Mouse (Mus musculus): ENCODE data around the gene Trappc6b. TPM values are rescaled to one million over a fixed set of nuclear protein-coding genes. Genes with fewer than 3 reads are reported as not detected.

The Trappc6b gene
- polyA plus RNA-seq (2014; fragmentation: Illumina TruSeq; extraction: RNeasy Lipid Tissue Mini Kit (QIAGEN cat#74804); ENCODE audit: low read depth, low replicate concordance), result 145 TPM

GRCm38 (mm10) chr12:59060993-59061595 lies at the start of gene Trappc6b:
TSS of gene Trappc6b (minus strand) at chr12:59061472.

GRCm38 (mm10) chr12:59095104-59096025 lies 34.1 kb upstream of the Trappc6b start, which contains the start of gene Mia2:
TSS of gene Mia2 (plus strand) at chr12:59095799.

GRCm38 (mm10) chr12:59066448-59067077 lies 5.3 kb upstream of the Trappc6b start, which contains the start of gene Pnn:
TSS of gene Pnn (plus strand) at chr12:59066884.

GRCm38 (mm10) chr12:59013234-59013633 lies 48.0 kb downstream of the Trappc6b start, which contains the start of gene Gemin2:
TSS of gene Gemin2 (plus strand) at chr12:59013393.

GRCm38 (mm10) chr12:59011844-59012709 lies 49.2 kb downstream of the Trappc6b start, which contains the start of gene Sec23a:
TSS of gene Sec23a (minus strand) at chr12:59012017.

Other genes starting within 250 kb of the Trappc6b start
- gene Sec23a, start 49.5 kb downstream of the Trappc6b start, polyA plus RNA-seq (2014; fragmentation: Illumina TruSeq; extraction: RNeasy Lipid Tissue Mini Kit (QIAGEN cat#74804); ENCODE audit: low read depth, low replicate concordance), result 67.5 TPM
- 22.9 TPM for gene Gemin2, start 48.1 kb downstream of the Trappc6b start, polyA plus RNA-seq (2014; fragmentation: Illumina TruSeq; extraction: RNeasy Lipid Tissue Mini Kit (QIAGEN cat#74804); ENCODE audit: low read depth, low replicate concordance)
- gene Pnn, start 5.4 kb upstream of the Trappc6b start, polyA plus RNA-seq (2014; fragmentation: Illumina TruSeq; extraction: RNeasy Lipid Tissue Mini Kit (QIAGEN cat#74804); ENCODE audit: low read depth, low replicate concordance), result 42.8 TPM
- 410 TPM for gene Mia2, start 34.3 kb upstream of the Trappc6b start, polyA plus RNA-seq (2014; fragmentation: Illumina TruSeq; extraction: RNeasy Lipid Tissue Mini Kit (QIAGEN cat#74804); ENCODE audit: low read depth, low replicate concordance)
- gene Fbxo33, start 158.3 kb upstream of the Trappc6b start, polyA plus RNA-seq (2014; fragmentation: Illumina TruSeq; extraction: RNeasy Lipid Tissue Mini Kit (QIAGEN cat#74804); ENCODE audit: low read depth, low replicate concordance), result 19.6 TPM

Data from liver, adult 10 weeks (tissue).